ENCODE assay signal across 9 mouse cellular contexts in genomic region chr13:63331379-63331778, GRCm38 (mm10).
DNase-seq lines count a peak whose midpoint lies in the region; ATAC-seq and TF ChIP-seq lines count a peak whose summit lies in the region.
"Had no signal": no experiment of that assay in that cellular context is flagged by ENCODE, and none has a peak within 500 bp of the region (broad histone marks: within the 10 kb centered on the region; RNA-seq: fewer than 3 reads in every experiment).

No protein-coding gene starts in this region.

- DNase-seq in forebrain, embryonic 10.5 days (ENCODE audit: extremely low spot score, low spot score): peak; percentile 51
- peak; percentile 64 for DNase-seq in 416B (ENCODE audit: low read depth)
- DNase-seq in adrenal gland, postnatal 36 days: peak; percentile 77 to 79
- DNase-seq in kidney, postnatal 0 days (ENCODE audit: low spot score): peak; percentile 88
- peak; percentile 93 for DNase-seq in lung, embryonic 14.5 days

- no peak overlapping the region for H3K9ac ChIP-seq in forebrain, embryonic 13.5 days
- no peak overlapping the region for H3K9ac ChIP-seq in kidney, postnatal 0 days (ENCODE audit: low read depth, low read length)
- no peak overlapping the region for H3K9ac ChIP-seq in lung, embryonic 14.5 days
- no peak overlapping the region for H3K9ac ChIP-seq in stomach, embryonic 14.5 days (replicated peaks; ENCODE audit: low read depth, low read length)
- H3K9ac ChIP-seq: hindbrain, embryonic 15.5 days had no signal

- H3K27me3 ChIP-seq in forebrain, embryonic 10.5 days (ENCODE audit: poor library complexity, severe bottlenecking): peaks cover 42% of the 10 kb centered on the region
- peaks cover 3% of the 10 kb centered on the region; the same call in 1 of the 2 replicates for H3K27me3 ChIP-seq in forebrain, embryonic 13.5 days
- no peaks in the 10 kb centered on the region for H3K27me3 ChIP-seq in kidney, postnatal 0 days (ENCODE audit: insufficient read depth, low read length)
- H3K27me3 ChIP-seq in lung, embryonic 14.5 days (ENCODE audit: insufficient read depth, low read length): no peaks in the 10 kb centered on the region
- no peaks in the 10 kb centered on the region for H3K27me3 ChIP-seq in stomach, embryonic 14.5 days (ENCODE audit: control insufficient read depth, insufficient read depth, low read length)

- H3K36me3 ChIP-seq in forebrain, embryonic 10.5 days (replicated peaks): no peaks in the 10 kb centered on the region
- H3K36me3 ChIP-seq in forebrain, embryonic 13.5 days (ENCODE audit: poor library complexity, severe bottlenecking): no peaks in the 10 kb centered on the region
- no peaks in the 10 kb centered on the region for H3K36me3 ChIP-seq in kidney, postnatal 0 days (ENCODE audit: insufficient read depth, low read length)
- 0 out of 2 replicates have a peak, but pooled peaks cover 3% of the 10 kb centered on the region for H3K36me3 ChIP-seq in lung, embryonic 14.5 days (ENCODE audit: insufficient read depth)
- H3K36me3 ChIP-seq in stomach, embryonic 14.5 days (ENCODE audit: control insufficient read depth, insufficient read depth, low read length): no peaks in the 10 kb centered on the region
- H3K36me3 ChIP-seq: hindbrain, embryonic 15.5 days had no signal

- no peak for TF ChIP-seq POLR2A in embryonic fibroblast, embryonic 13.5 days (IDR thresholded peaks at IDR 0.05; ENCODE audit: low read depth, low read length)

- no peak overlapping the region for H3K27ac ChIP-seq in forebrain, embryonic 10.5 days
- H3K27ac ChIP-seq in forebrain, embryonic 13.5 days: no peak overlapping the region
- no peak overlapping the region for H3K27ac ChIP-seq in embryonic fibroblast, embryonic 13.5 days (ENCODE audit: insufficient read depth, low read length)
- H3K27ac ChIP-seq in kidney, postnatal 0 days: no peak overlapping the region
- H3K27ac ChIP-seq in lung, embryonic 14.5 days (ENCODE audit: low read depth): peak overlapping the region; percentile 3; the same call in 1 of the 2 replicates
- H3K27ac ChIP-seq in stomach, embryonic 14.5 days (ENCODE audit: low read length): peak overlapping the region; percentile 12; the same call in 1 of the 2 replicates
- H3K27ac ChIP-seq: hindbrain, embryonic 15.5 days had no signal

- no peaks in the 10 kb centered on the region for H3K9me3 ChIP-seq in forebrain, embryonic 10.5 days
- no peaks in the 10 kb centered on the region for H3K9me3 ChIP-seq in forebrain, embryonic 13.5 days (replicated peaks)
- no peaks in the 10 kb centered on the region for H3K9me3 ChIP-seq in kidney, postnatal 0 days (replicated peaks; ENCODE audit: low read length)
- H3K9me3 ChIP-seq in lung, embryonic 14.5 days (ENCODE audit: low read depth, low read length): no peaks in the 10 kb centered on the region
- H3K9me3 ChIP-seq in stomach, embryonic 14.5 days (ENCODE audit: control insufficient read depth, low read depth, low read length): no peaks in the 10 kb centered on the region
- H3K9me3 ChIP-seq: hindbrain, embryonic 15.5 days had no signal

- ATAC-seq in forebrain, embryonic 13.5 days: no peak
- ATAC-seq in kidney, postnatal 0 days (replicated peaks; ENCODE audit: low FRiP score, low read depth): no peak
- ATAC-seq in lung, embryonic 14.5 days (ENCODE audit: insufficient read depth): no peak
- ATAC-seq in stomach, embryonic 14.5 days (ENCODE audit: insufficient number of reproducible peaks, insufficient read depth, low FRiP score, low read depth): no peak

- peaks cover 29% of the 10 kb centered on the region for H3K4me1 ChIP-seq in forebrain, embryonic 10.5 days
- peaks cover 22% of the 10 kb centered on the region for H3K4me1 ChIP-seq in forebrain, embryonic 13.5 days
- no peaks in the 10 kb centered on the region for H3K4me1 ChIP-seq in embryonic fibroblast, embryonic 13.5 days (ENCODE audit: control insufficient read depth, insufficient read depth, low read length)
- H3K4me1 ChIP-seq in kidney, postnatal 0 days (replicated peaks; ENCODE audit: insufficient read depth, low read length): 0 out of 2 replicates have a peak, but pooled peaks cover 4% of the 10 kb centered on the region
- 0 out of 2 replicates have a peak, but pooled peaks cover 4% of the 10 kb centered on the region for H3K4me1 ChIP-seq in lung, embryonic 14.5 days (ENCODE audit: insufficient read depth)
- H3K4me1 ChIP-seq in stomach, embryonic 14.5 days (ENCODE audit: control insufficient read depth, insufficient read depth, low read length): peaks cover 5% of the 10 kb centered on the region; the same call in 1 of the 2 replicates

- TF ChIP-seq CTCF in embryonic fibroblast, embryonic 13.5 days (IDR thresholded peaks at IDR 0.05; ENCODE audit: borderline replicate concordance, insufficient read depth, low read length): peak; percentile 65; the same call in 1 of the 2 replicates
- TF ChIP-seq CTCF in kidney, postnatal 0 days (IDR thresholded peaks at IDR 0.05; ENCODE audit: low read depth): peak; percentile 93
- peak; percentile 93 for TF ChIP-seq CTCF in lung, embryonic 14.5 days (IDR thresholded peaks at IDR 0.05; ENCODE audit: low read depth)

- WGBS in forebrain, embryonic 10.5 days: 49% methylated on average over 4 of the region's 4 CpGs
- 41% methylated on average over 4 of the region's 4 CpGs for WGBS in forebrain, embryonic 13.5 days
- WGBS in kidney, postnatal 0 days: 40% methylated on average over 4 of the region's 4 CpGs
- WGBS in lung, embryonic 14.5 days: 37% methylated on average over 4 of the region's 4 CpGs
- WGBS in stomach, embryonic 14.5 days: 38% methylated on average over 4 of the region's 4 CpGs

- no peak overlapping the region for H3K4me2 ChIP-seq in forebrain, embryonic 13.5 days
- H3K4me2 ChIP-seq in kidney, postnatal 0 days (ENCODE audit: low read length): no peak overlapping the region
- no peak overlapping the region for H3K4me2 ChIP-seq in lung, embryonic 14.5 days
- H3K4me2 ChIP-seq in stomach, embryonic 14.5 days (replicated peaks; ENCODE audit: low read depth, low read length): no peak overlapping the region
- H3K4me2 ChIP-seq: hindbrain, embryonic 15.5 days had no signal

- H3K4me3 ChIP-seq in forebrain, embryonic 10.5 days: no peak overlapping the region
- no peak overlapping the region for H3K4me3 ChIP-seq in forebrain, embryonic 13.5 days
- no peak overlapping the region for H3K4me3 ChIP-seq in embryonic fibroblast, embryonic 13.5 days (ENCODE audit: insufficient read depth, low read length)
- H3K4me3 ChIP-seq in kidney, postnatal 0 days (replicated peaks; ENCODE audit: low read depth, low read length): no peak overlapping the region
- H3K4me3 ChIP-seq in lung, embryonic 14.5 days (ENCODE audit: low read depth, low read length): no peak overlapping the region
- no peak overlapping the region for H3K4me3 ChIP-seq in stomach, embryonic 14.5 days (ENCODE audit: low read depth, low read length)
- H3K4me3 ChIP-seq: hindbrain, embryonic 15.5 days had no signal

Comparison
In these comparisons a context has a peak if more than half of its experiments do, and no peak if none do; other contexts are left out.
1. H3K27ac ChIP-seq: peak in lung, embryonic 14.5 days (single experiment) and stomach, embryonic 14.5 days (single experiment); none in forebrain, embryonic 10.5 days (single experiment), forebrain, embryonic 13.5 days (single experiment), embryonic fibroblast, embryonic 13.5 days (single experiment) and kidney, postnatal 0 days (single experiment).
2. Peak in every context shown above with its lines, with median percentiles within 50 percentile points of each other: DNase-seq and CTCF ChIP-seq.